Mouse (Mus musculus): Measurements from ENCODE around the gene Olfr596.

DNA sequence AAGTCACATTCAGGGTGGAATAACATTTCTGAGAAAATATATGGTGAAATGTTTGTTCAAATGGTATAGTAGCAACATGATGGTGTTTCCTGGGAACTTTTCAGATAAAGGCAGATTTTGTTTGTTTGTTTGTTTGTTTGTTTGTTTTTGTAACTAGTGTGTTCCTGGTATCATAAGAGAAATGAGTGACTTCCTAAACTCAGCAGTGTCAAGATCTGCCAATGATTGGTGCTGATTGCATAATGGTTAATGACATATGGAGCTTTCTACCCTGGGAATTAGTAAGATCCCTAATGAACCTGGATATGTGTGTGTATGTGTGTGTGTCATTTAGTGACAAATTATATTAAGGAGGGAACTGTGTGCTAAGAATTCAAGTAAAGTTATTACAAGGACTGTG is 17.8 kb downstream of the Olfr596 start, which contains the start of gene Olfr598:
- TF ChIP-seq CTCF (IDR thresholded peaks at IDR 0.05; ENCODE audit: borderline replicate concordance, extremely low read depth, insufficient read depth, insufficient read length) (no peak), POLR2A (IDR thresholded peaks at IDR 0.05; ENCODE audit: borderline replicate concordance, extremely low read depth, insufficient read depth, insufficient read length, poor library complexity, severe bottlenecking) (no peak)
